Mouse (Mus musculus): ENCODE measurements around the gene Mmrn1. TPM values are rescaled to one million over a fixed set of nuclear protein-coding genes. Genes with fewer than 3 reads are reported as not detected.

Gene Mmrn1
- polyA plus RNA-seq, 1 experiment from 2014 or later = 4.3 TPM

Other genes with a start within 250 kb of the Mmrn1 start
- gene Snca, start 95.1 kb upstream of the Mmrn1 start, polyA plus RNA-seq (2015; fragmentation: Nextera tagmentation; extraction: Ambion mirVana) = 70.1 and 95.6 TPM in 2 replicates